Mouse (Mus musculus) cerebellum, postnatal 10 days (tissue): ENCODE measurements at regions not wholly inside any gene's neighbourhood (a gene's known extent, or its start where the extent isn't known, plus 50 kb on each side); places are given as distances from the start of the nearest gene placed in this dataset.
"Not testable (repeated sequence)": the region's sequence is repeated elsewhere in the genome, so short reads cannot be mapped to it uniquely, and the experiment has no call there.

Experiments
- DNase-seq, 2 experiments: peaks; one replicate each; pipeline ENCODE4 v3.0.0; 2021; ENCODE audit warnings: mixed read lengths in 2 of 2

DNA sequence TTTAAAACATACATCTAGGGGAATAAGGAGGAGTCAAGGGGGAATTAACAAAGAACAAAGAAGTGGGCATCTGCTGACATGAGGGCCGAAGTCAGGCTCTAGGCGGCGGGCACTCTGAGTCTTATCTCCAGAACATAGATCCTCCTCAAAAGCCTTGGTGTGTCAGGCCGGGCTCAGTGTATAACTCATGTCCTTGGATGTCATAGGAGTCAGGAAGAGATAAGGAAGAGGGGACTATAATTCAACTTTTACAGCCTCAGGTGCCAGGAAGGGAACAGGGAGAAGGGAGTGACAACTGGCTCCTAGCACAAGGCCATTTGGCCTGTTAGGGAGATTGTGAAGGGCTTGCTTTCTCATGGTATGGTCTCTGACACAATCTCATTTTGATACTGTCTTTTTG, 185.9 kb upstream of the Ube2e2 start:
- DNase-seq: not testable (repeated sequence)

DNA sequence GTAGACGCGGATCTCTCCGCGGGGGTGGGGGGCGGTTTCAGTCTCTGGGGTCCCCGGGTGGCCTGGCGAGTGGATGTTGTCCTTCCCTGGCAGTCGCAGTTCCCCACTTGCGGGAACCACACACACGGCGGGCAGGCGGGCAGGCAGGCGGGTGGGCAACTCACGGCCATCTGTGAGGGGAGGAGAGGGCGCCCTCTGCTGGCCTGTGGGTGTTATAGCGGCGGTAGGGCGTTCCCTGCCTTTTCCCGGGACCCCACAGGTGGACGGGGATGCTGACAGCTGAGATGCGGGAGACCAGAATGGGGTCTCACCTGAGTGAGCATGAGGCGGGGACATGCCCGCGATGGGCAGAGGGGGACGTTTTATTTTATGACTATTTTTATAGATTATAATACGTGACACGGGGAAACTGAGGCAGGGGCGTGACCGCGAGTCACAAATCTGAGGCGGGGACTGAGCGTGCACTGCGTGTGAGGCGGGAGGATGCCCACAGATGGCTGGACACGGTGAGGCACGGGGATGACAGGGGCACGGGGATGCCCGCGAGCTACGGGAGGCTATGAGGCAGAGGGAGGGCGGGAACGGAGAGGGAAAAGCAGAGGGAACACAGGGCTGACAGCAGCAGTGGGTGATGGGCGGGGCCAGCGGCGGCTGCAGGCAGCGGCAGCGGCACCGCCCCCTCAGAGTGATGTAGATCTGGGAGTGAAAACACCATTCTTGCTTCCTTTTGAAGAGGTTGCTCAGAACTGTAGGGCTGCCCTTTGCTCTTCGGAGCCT, 148.1 kb upstream of the Ube2e2 start:
- peak; percentile 87 to 88 for DNase-seq

DNA sequence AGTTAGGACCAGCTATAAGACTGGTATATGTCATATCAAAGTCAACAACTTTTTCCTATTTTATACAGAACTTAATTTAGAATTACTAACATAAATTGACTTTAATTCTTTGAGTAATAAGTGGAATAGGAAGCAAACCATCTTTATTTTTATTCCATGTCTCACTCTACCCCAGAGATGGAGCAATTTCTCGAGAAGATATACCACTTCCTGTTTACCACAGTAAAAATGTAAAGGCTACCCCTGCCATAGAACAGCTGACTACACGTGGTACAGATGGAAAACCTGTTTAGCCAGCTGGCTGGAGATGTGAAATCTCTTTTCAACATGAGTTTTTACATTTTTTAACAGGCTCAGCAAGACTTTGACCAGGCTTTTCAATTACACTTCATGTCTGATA, 126.0 kb upstream of the Ube2e2 start:
- no peak for DNase-seq

DNA sequence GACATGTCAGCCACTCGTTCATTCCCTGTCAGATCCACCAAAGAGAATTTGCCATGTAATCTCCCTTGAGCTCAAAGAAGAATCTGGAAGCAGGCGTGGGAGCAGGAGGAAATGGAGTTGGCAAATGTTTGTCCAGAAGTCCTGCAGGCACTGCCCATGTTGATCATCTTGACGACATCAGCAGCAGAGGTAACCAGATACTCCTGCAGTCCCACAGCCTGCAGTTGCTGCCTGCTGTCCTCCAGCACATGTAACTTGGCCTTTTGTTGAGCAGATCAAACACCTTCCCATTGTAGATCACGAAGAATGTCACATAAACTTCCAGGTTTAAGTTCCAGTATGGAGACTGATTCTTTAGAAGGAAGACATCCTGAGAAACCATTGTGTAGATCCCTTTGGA, 121.3 kb upstream of the Ube2e2 start:
- DNase-seq: no peak

DNA sequence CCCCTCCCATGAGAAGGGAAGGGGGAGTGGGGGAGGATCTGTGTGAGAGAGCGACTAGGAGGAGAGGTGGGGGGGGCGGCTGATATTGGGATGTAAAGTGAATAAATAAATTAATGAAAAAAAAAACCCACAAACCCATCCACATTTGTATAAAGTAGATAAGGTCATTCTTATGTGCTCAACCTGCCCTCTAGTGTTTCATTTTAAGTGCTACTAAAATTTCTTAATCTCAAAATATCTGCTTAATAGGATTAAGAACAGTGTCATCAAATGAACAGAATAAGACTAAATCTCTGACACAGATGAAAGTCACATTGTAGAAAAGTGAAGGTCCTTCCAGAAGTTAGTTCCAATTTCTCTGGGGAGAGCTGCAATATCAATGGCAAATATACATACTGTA, 119.5 kb upstream of the Ube2e2 start:
- peak; percentile 7 to 12 for DNase-seq

DNA sequence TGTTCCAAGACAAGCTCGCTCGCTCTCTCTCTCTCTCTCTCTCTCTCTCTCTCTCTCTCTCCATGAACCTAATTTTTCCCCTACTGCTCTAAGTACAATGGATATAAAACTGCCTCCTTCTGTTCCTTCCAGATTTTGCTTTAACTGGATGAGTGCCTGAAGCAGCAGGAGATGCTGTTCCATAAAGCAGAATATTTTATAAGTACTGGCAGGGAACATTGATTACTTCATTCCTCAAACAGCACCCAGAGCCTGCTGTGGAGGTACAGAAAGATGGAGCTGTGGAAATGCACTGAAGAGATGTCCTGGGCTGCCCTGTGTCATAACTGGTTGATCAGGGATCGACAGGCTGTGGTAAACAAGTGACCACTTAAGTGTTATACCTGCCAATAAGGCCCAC, 89.8 kb upstream of the Ube2e2 start:
- DNase-seq: no peak

DNA sequence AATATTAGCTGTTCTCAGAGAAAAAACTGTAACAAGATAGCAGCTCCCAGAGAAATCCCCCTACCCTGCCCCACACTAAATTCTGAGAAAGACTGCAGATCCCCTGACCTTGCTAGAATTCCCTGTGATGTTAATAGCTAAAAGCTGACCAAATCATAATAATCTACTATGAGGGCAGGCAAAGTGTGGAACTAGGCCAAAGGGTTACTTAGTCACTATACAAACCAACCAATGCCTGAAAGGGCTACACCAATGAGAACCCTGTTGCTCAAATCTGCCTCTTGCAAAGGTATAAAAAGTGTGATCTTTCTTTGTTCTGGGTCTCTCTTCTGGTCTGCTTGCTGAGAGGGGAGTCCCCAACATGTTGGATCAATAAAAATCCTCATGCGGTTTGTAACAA, 69.8 kb upstream of the Ube2e2 start:
- DNase-seq: no peak

DNA sequence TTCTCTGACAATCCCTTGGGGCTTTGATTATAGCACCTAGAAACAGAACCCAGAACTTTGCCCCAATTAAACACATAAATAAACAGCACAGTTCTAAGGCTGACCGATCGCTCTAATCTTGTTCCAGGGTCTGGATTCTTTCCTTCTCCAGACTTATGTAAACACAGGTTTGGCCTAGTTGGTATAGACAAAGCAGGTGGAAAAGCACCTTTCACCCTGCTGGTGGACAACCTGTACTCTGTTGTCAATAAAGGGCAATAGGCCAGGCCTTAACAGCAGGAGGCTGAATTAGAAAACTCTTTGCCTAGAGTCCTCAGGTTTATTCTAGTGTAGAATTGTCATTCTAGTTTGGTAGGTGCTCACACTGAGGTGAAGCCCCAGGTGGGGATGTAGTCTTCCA, 69.2 kb upstream of the Ube2e2 start:
- no peak for DNase-seq
